Mouse (Mus musculus): ENCODE measurements around the gene Polr1a. TPM values are rescaled to one million over a fixed set of nuclear protein-coding genes. Genes with fewer than 3 reads are reported as not detected.

Polr1a gene
- total and polyA plus RNA-seq, 3 experiments = 50.2 to 126 (median 73.7) TPM

- no peak overlapping the region for H3K9ac ChIP-seq (ENCODE audit: insufficient read depth, low read depth)
- H3K4me2 ChIP-seq (ENCODE audit: insufficient read depth, low read depth, poor library complexity, severe bottlenecking) = no peak overlapping the region
- H3K4me1 ChIP-seq (ENCODE audit: control insufficient read depth in 1 of 2, insufficient read depth in 2 of 2) = peaks cover 0 to 6% of the 10 kb centered on the region in 2 experiments; a peak in 1 of 4 replicates
- H3K36me3 ChIP-seq (replicated peaks in 1 of 2; ENCODE audit: control insufficient read depth in 1 of 2, insufficient read depth in 1 of 2, low read length in 1 of 2) = no peaks in the 10 kb centered on the region
- no peak overlapping the region for H3K4me3 ChIP-seq (replicated peaks in 1 of 3; ENCODE audit: low read depth in 2 of 3, low read length in 2 of 3, poor library complexity in 1 of 3)
- H3K27ac ChIP-seq (ENCODE audit: insufficient read depth, low read depth) = no peak overlapping the region
- peaks cover 2% of the 10 kb centered on the region for H3K27me3 ChIP-seq (replicated peaks)
- no peak for TF ChIP-seq JUND (conservative IDR thresholded peaks at IDR 0.05; ENCODE audit: low read depth, low read length)
- TF ChIP-seq USF1 (IDR thresholded peaks at IDR 0.05; ENCODE audit: low read depth, low read length) = no peak
- peak; percentile 31; the same call in 1 of the 2 replicates for TF ChIP-seq SMC3 (IDR thresholded peaks at IDR 0.05; ENCODE audit: low read depth, low read length)
- peak; percentile 15 for TF ChIP-seq RAD21 (IDR thresholded peaks at IDR 0.05; ENCODE audit: low read depth, low read length)
- TF ChIP-seq CTCF (conservative IDR thresholded peaks at IDR 0.05 in 1 of 2, IDR thresholded peaks at IDR 0.05 in 1 of 2; ENCODE audit: low read depth in 2 of 2, low read length in 2 of 2) = peak in 1 of 2 experiments; percentile 33; a peak in 1 of 4 replicates
- no peak for TF ChIP-seq CHD1 (IDR thresholded peaks at IDR 0.05; ENCODE audit: low read depth, low read length)
- no peak for TF ChIP-seq JUN (IDR thresholded peaks at IDR 0.05; ENCODE audit: insufficient read depth, low read depth, low read length)
- TF ChIP-seq CHD2 (IDR thresholded peaks at IDR 0.05; ENCODE audit: low read length) = no peak
- 0 out of 2 replicates have a peak, but pooled peaks have one; percentile 30 for TF ChIP-seq BHLHE40 (IDR thresholded peaks at IDR 0.05; ENCODE audit: low read depth, low read length)
- H3K79me2 ChIP-seq (replicated peaks; ENCODE audit: control insufficient read depth, extremely low read depth, insufficient read depth, poor library complexity, severe bottlenecking) = no peaks in the 10 kb centered on the region
- dilution Hi-C loops (cut with MboI; ENCODE audit: extremely low pct_ligation_motif_present, extremely low pct_unique_long_range_greater_than_20kb, low sequenced_read_pairs) = no loop called here
- in situ Hi-C loops (cut with MboI; ENCODE audit: low pct_ligation_motif_present, low pct_unique_long_range_greater_than_20kb, low sequenced_read_pairs) = no loop called here
- no peak for DNase-seq (ENCODE audit: extremely low read depth)
- no peaks in the 10 kb centered on the region for H3K9me3 ChIP-seq (replicated peaks; ENCODE audit: low read length)
These were observed 109.2 kb downstream of the Polr1a start for GRCm38 (mm10) chr6:72018052-72018451.

- H3K36me3 ChIP-seq (replicated peaks in 1 of 2; ENCODE audit: control insufficient read depth in 1 of 2, insufficient read depth in 1 of 2, low read length in 1 of 2) = no peaks in the 10 kb centered on the region
- no peak overlapping the region for H3K27ac ChIP-seq (ENCODE audit: insufficient read depth, low read depth)
- peaks cover 4 to 6% of the 10 kb centered on the region in 2 experiments; a peak in 1 of 4 replicates for H3K4me1 ChIP-seq (ENCODE audit: control insufficient read depth in 1 of 2, insufficient read depth in 2 of 2)
- H3K9ac ChIP-seq (ENCODE audit: insufficient read depth, low read depth) = no peak overlapping the region
- in situ Hi-C loops (cut with MboI; ENCODE audit: low pct_ligation_motif_present, low pct_unique_long_range_greater_than_20kb, low sequenced_read_pairs) = no loop called here
- H3K4me2 ChIP-seq (ENCODE audit: insufficient read depth, low read depth, poor library complexity, severe bottlenecking) = no peak overlapping the region
- no peak for DNase-seq (ENCODE audit: extremely low read depth)
- dilution Hi-C loops (cut with MboI; ENCODE audit: extremely low pct_ligation_motif_present, extremely low pct_unique_long_range_greater_than_20kb, low sequenced_read_pairs) = no loop called here
- no peaks in the 10 kb centered on the region for H3K79me2 ChIP-seq (replicated peaks; ENCODE audit: control insufficient read depth, extremely low read depth, insufficient read depth, poor library complexity, severe bottlenecking)
- no peaks in the 10 kb centered on the region for H3K27me3 ChIP-seq (replicated peaks)
- no peak for TF ChIP-seq NELFE (IDR thresholded peaks at IDR 0.05; ENCODE audit: low read depth, low read length)
- no peak for TF ChIP-seq KAT2A (IDR thresholded peaks at IDR 0.05; ENCODE audit: insufficient replicate concordance, low read length)
- TF ChIP-seq EP300 (IDR thresholded peaks at IDR 0.05; ENCODE audit: low read length) = no peak
- TF ChIP-seq ZMIZ1 (IDR thresholded peaks at IDR 0.05; ENCODE audit: low read depth, low read length) = no peak
- TF ChIP-seq JUND (conservative IDR thresholded peaks at IDR 0.05; ENCODE audit: low read depth, low read length) = no peak
- TF ChIP-seq IRF4 (IDR thresholded peaks at IDR 0.05; ENCODE audit: low read depth, low read length) = no peak
- TF ChIP-seq BHLHE40 (IDR thresholded peaks at IDR 0.05; ENCODE audit: low read depth, low read length) = no peak
- TF ChIP-seq ELF1 (IDR thresholded peaks at IDR 0.05; ENCODE audit: low read depth, low read length) = no peak
- no peak for TF ChIP-seq UBTF (IDR thresholded peaks at IDR 0.05; ENCODE audit: low read depth, low read length)
- TF ChIP-seq JUN (IDR thresholded peaks at IDR 0.05; ENCODE audit: insufficient read depth, low read depth, low read length) = no peak
- TF ChIP-seq CHD1 (IDR thresholded peaks at IDR 0.05; ENCODE audit: low read depth, low read length) = no peak
- H3K4me3 ChIP-seq (replicated peaks in 1 of 3; ENCODE audit: low read depth in 2 of 3, low read length in 2 of 3, poor library complexity in 1 of 3) = no peak overlapping the region
- no peaks in the 10 kb centered on the region for H3K9me3 ChIP-seq (replicated peaks; ENCODE audit: low read length)
These were observed 116.6 kb downstream of the Polr1a start for GRCm38 (mm10) chr6:72025497-72025896.
